Mouse (Mus musculus): ENCODE measurements around the gene Gna15. TPM values are rescaled to one million over a fixed set of nuclear protein-coding genes. Genes with fewer than 3 reads are reported as not detected.

Gene Gna15
- polyA plus RNA-seq, 1 experiment from 2014 or later: 1.4 TPM

GRCm38 (mm10) chr10:81493601-81494220 lies 30.3 kb downstream of the Gna15 start:
- Histone ChIP-seq H3K27ac (no peak overlapping the region), H3K27me3 (no peaks in the 10 kb centered on the region; the same call in 1 of the 2 replicates), H3K4me2 (no peak overlapping the region), H3K9me3 (no peaks in the 10 kb centered on the region), H3K9ac (replicated peaks) (0 out of 2 replicates have a peak overlapping the region, but pooled peaks have one; percentile 19), H3K36me3 (peaks cover 54% of the 10 kb centered on the region), H3K4me1 (replicated peaks) (peaks cover 20% of the 10 kb centered on the region), H3K4me3 (replicated peaks) (no peak overlapping the region)
- WGBS: 86% methylated on average over 8 of the region's 8 CpGs
- ATAC-seq (ENCODE audit: insufficient number of reproducible peaks, insufficient read depth, low FRiP score, low TSS enrichment, low read depth): no peak

GRCm38 (mm10) chr10:81492606-81493240 lies 31.3 kb downstream of the Gna15 start:
- Histone ChIP-seq H3K4me2 (no peak overlapping the region), H3K9me3 (no peaks in the 10 kb centered on the region), H3K4me3 (replicated peaks) (no peak overlapping the region), H3K36me3 (peaks cover 64% of the 10 kb centered on the region), H3K9ac (replicated peaks) (0 out of 2 replicates have a peak overlapping the region, but pooled peaks have one; percentile 27), H3K27ac (no peak overlapping the region), H3K4me1 (replicated peaks) (peaks cover 20% of the 10 kb centered on the region), H3K27me3 (no peaks in the 10 kb centered on the region; the same call in 1 of the 2 replicates)
- no peak for ATAC-seq (ENCODE audit: insufficient number of reproducible peaks, insufficient read depth, low FRiP score, low TSS enrichment, low read depth)
- 84% methylated on average over 11 of the region's 11 CpGs for WGBS

- no peaks in the 10 kb centered on the region for H3K9me3 ChIP-seq
- H3K4me2 ChIP-seq: no peak overlapping the region
- H3K4me3 ChIP-seq (replicated peaks): no peak overlapping the region
- 94% methylated on average over 9 of the region's 9 CpGs for WGBS
- H3K36me3 ChIP-seq: peaks cover 81% of the 10 kb centered on the region
- H3K4me1 ChIP-seq (replicated peaks): peaks cover 17% of the 10 kb centered on the region
- no peaks in the 10 kb centered on the region; the same call in 1 of the 2 replicates for H3K27me3 ChIP-seq
- no peak overlapping the region for H3K9ac ChIP-seq (replicated peaks)
- no peak for ATAC-seq (ENCODE audit: insufficient number of reproducible peaks, insufficient read depth, low FRiP score, low TSS enrichment, low read depth)
- no peak overlapping the region for H3K27ac ChIP-seq
These were observed 33.0 kb downstream of the Gna15 start for GRCm38 (mm10) chr10:81491018-81491417.

- Histone ChIP-seq H3K4me2 (no peak overlapping the region), H3K27me3 (no peaks in the 10 kb centered on the region; the same call in 1 of the 2 replicates), H3K27ac (no peak overlapping the region), H3K9ac (replicated peaks) (no peak overlapping the region), H3K4me1 (replicated peaks) (peaks cover 9% of the 10 kb centered on the region), H3K4me3 (replicated peaks) (no peak overlapping the region), H3K36me3 (peaks cover 83% of the 10 kb centered on the region), H3K9me3 (no peaks in the 10 kb centered on the region)
- 82% methylated on average over 14 of the region's 14 CpGs for WGBS
- no peak for ATAC-seq (ENCODE audit: insufficient number of reproducible peaks, insufficient read depth, low FRiP score, low TSS enrichment, low read depth)
These were observed 34.1 kb downstream of the Gna15 start for GRCm38 (mm10) chr10:81489941-81490340.

- ATAC-seq (ENCODE audit: insufficient number of reproducible peaks, insufficient read depth, low FRiP score, low TSS enrichment, low read depth): no peak
- no peaks in the 10 kb centered on the region for H3K4me1 ChIP-seq (replicated peaks)
- H3K9ac ChIP-seq (replicated peaks): no peak overlapping the region
- 80% methylated on average over 11 of the region's 11 CpGs for WGBS
- peaks cover 72% of the 10 kb centered on the region for H3K36me3 ChIP-seq
- no peak overlapping the region for H3K27ac ChIP-seq
- no peaks in the 10 kb centered on the region; the same call in 1 of the 2 replicates for H3K27me3 ChIP-seq
- no peak overlapping the region for H3K4me3 ChIP-seq (replicated peaks)
- no peaks in the 10 kb centered on the region for H3K9me3 ChIP-seq
- no peak overlapping the region for H3K4me2 ChIP-seq
These were observed 35.9 kb downstream of the Gna15 start for GRCm38 (mm10) chr10:81488081-81488480.

- H3K27me3 ChIP-seq: peaks cover 16% of the 10 kb centered on the region
- 0 out of 2 replicates have a peak, but pooled peaks cover 8% of the 10 kb centered on the region for H3K4me1 ChIP-seq (replicated peaks)
- H3K36me3 ChIP-seq: peaks cover 57% of the 10 kb centered on the region
- no peak overlapping the region for H3K9ac ChIP-seq (replicated peaks)
- no peak overlapping the region for H3K27ac ChIP-seq
- WGBS: 93% methylated on average over 10 of the region's 10 CpGs
- H3K4me3 ChIP-seq (replicated peaks): no peak overlapping the region
- no peak for ATAC-seq (ENCODE audit: insufficient number of reproducible peaks, insufficient read depth, low FRiP score, low TSS enrichment, low read depth)
- H3K9me3 ChIP-seq: no peaks in the 10 kb centered on the region
- H3K4me2 ChIP-seq: no peak overlapping the region
These were observed 37.5 kb downstream of the Gna15 start for GRCm38 (mm10) chr10:81486496-81486895.

GRCm38 (mm10) chr10:81485479-81486018 lies 38.5 kb downstream of the Gna15 start:
- no peaks in the 10 kb centered on the region for H3K9me3 ChIP-seq
- H3K27ac ChIP-seq: no peak overlapping the region
- no peak overlapping the region for H3K4me2 ChIP-seq
- peaks cover 25% of the 10 kb centered on the region for H3K27me3 ChIP-seq
- H3K9ac ChIP-seq (replicated peaks): no peak overlapping the region
- no peak overlapping the region for H3K4me3 ChIP-seq (replicated peaks)
- H3K36me3 ChIP-seq: peaks cover 47% of the 10 kb centered on the region
- 77% methylated on average over 7 of the region's 7 CpGs for WGBS
- 0 out of 2 replicates have a peak, but pooled peaks cover 8% of the 10 kb centered on the region for H3K4me1 ChIP-seq (replicated peaks)
- no peak for ATAC-seq (ENCODE audit: insufficient number of reproducible peaks, insufficient read depth, low FRiP score, low TSS enrichment, low read depth)

- ATAC-seq (ENCODE audit: insufficient number of reproducible peaks, insufficient read depth, low FRiP score, low TSS enrichment, low read depth): no peak
- Histone ChIP-seq H3K4me2 (no peak overlapping the region), H3K27ac (no peak overlapping the region), H3K9ac (replicated peaks) (no peak overlapping the region), H3K4me3 (replicated peaks) (no peak overlapping the region), H3K9me3 (no peaks in the 10 kb centered on the region), H3K27me3 (peaks cover 30% of the 10 kb centered on the region), H3K4me1 (replicated peaks) (0 out of 2 replicates have a peak, but pooled peaks cover 8% of the 10 kb centered on the region), H3K36me3 (peaks cover 42% of the 10 kb centered on the region)
- 27% methylated on average over 2 of the region's 2 CpGs for WGBS
These were observed 39.0 kb downstream of the Gna15 start for GRCm38 (mm10) chr10:81485060-81485449.

GRCm38 (mm10) chr10:81484441-81485059 lies 39.5 kb downstream of the Gna15 start:
- no peak overlapping the region for H3K4me3 ChIP-seq (replicated peaks)
- H3K4me1 ChIP-seq (replicated peaks): 0 out of 2 replicates have a peak, but pooled peaks cover 8% of the 10 kb centered on the region
- WGBS: 55% methylated on average over 6 of the region's 6 CpGs
- H3K9me3 ChIP-seq: no peaks in the 10 kb centered on the region
- no peak for ATAC-seq (ENCODE audit: insufficient number of reproducible peaks, insufficient read depth, low FRiP score, low TSS enrichment, low read depth)
- no peak overlapping the region for H3K4me2 ChIP-seq
- H3K27ac ChIP-seq: no peak overlapping the region
- H3K27me3 ChIP-seq: peaks cover 35% of the 10 kb centered on the region
- no peak overlapping the region for H3K9ac ChIP-seq (replicated peaks)
- H3K36me3 ChIP-seq: peaks cover 37% of the 10 kb centered on the region

- Histone ChIP-seq H3K36me3 (peaks cover 31% of the 10 kb centered on the region), H3K4me3 (replicated peaks) (no peak overlapping the region), H3K9me3 (no peaks in the 10 kb centered on the region), H3K27ac (no peak overlapping the region), H3K9ac (replicated peaks) (no peak overlapping the region), H3K27me3 (peaks cover 36% of the 10 kb centered on the region), H3K4me2 (no peak overlapping the region), H3K4me1 (replicated peaks) (0 out of 2 replicates have a peak, but pooled peaks cover 8% of the 10 kb centered on the region)
- no peak for ATAC-seq (ENCODE audit: insufficient number of reproducible peaks, insufficient read depth, low FRiP score, low TSS enrichment, low read depth)
- WGBS: 19% methylated on average over 9 of the region's 9 CpGs
These were observed 40.0 kb downstream of the Gna15 start for GRCm38 (mm10) chr10:81483983-81484382.

GRCm38 (mm10) chr10:81482533-81482889 lies 41.5 kb downstream of the Gna15 start, which contains the start of gene Celf5:
Celf5 (minus strand) TSS chr10:81482709.
- H3K9me3 ChIP-seq: no peaks in the 10 kb centered on the region
- H3K9ac ChIP-seq (replicated peaks): peak within 1 kb of the TSS; percentile 60
- no peak for ATAC-seq (ENCODE audit: insufficient number of reproducible peaks, insufficient read depth, low FRiP score, low TSS enrichment, low read depth)
- H3K4me2 ChIP-seq: peak within 1 kb of the TSS; percentile 71
- peak within 1 kb of the TSS; percentile 49 for H3K4me3 ChIP-seq (replicated peaks)
- H3K36me3 ChIP-seq: peaks cover 17% of the 10 kb centered on the region
- H3K4me1 ChIP-seq (replicated peaks): 0 out of 2 replicates have a peak, but pooled peaks cover 8% of the 10 kb centered on the region
- H3K27me3 ChIP-seq: peaks cover 49% of the 10 kb centered on the region
- H3K27ac ChIP-seq: no peak within 1 kb of the TSS
- WGBS: 0% methylated on average over 36 of the region's 36 CpGs

Data from limb, embryonic 12.5 days (tissue).